Mouse (Mus musculus) frontal cortex, adult 2 months (tissue): Measurements from ENCODE around the gene Sgsm1. TPM values are rescaled to one million over a fixed set of nuclear protein-coding genes. Genes with fewer than 3 reads are reported as not detected.
"Not testable (repeated sequence)": the region's sequence is repeated elsewhere in the genome, so short reads cannot be mapped to it uniquely, and the experiment has no call there.

Source experiments
- DNase-seq, 2 experiments: peaks; one replicate each; pipeline ENCODE4 v3.0.0; 2022; ENCODE audit warnings: low spot score in 1 of 2; ENCODE audit errors: extremely low spot score in 1 of 2
- polyA plus RNA-seq: library from polyadenylated mRNA; depleted of rRNA; stranded (reverse); fragments of >200 nt; gene quantifications from 2 replicates; pipeline ENCODE4 v1.2.3, GENCODE M21; 2012; rRNA removed

Gene Sgsm1
- polyA plus RNA-seq: 66.4 and 69.8 TPM in 2 replicates

GRCm38 (mm10) chr5:113310377-113311003, at the start of gene Sgsm1:
Gene Sgsm1, minus strand, starts transcription at chr5:113310786.
- peak in 1 of 2 experiments; percentile 84 for DNase-seq

GRCm38 (mm10) chr5:113358833-113359232, 48.2 kb upstream of the Sgsm1 start:
- no peak for DNase-seq

GRCm38 (mm10) chr5:113357656-113358055, 47.1 kb upstream of the Sgsm1 start:
- DNase-seq: no peak

- no peak for DNase-seq
Observed at GRCm38 (mm10) chr5:113357186-113357585, 46.6 kb upstream of the Sgsm1 start, which contains the start of gene Aym1. Gene Aym1, plus strand, starts transcription at chr5:113357294.

- DNase-seq: peak; percentile 60 to 84
Observed at GRCm38 (mm10) chr5:113354311-113354710, 43.7 kb upstream of the Sgsm1 start.

GRCm38 (mm10) chr5:113352636-113353035, 42.0 kb upstream of the Sgsm1 start:
- DNase-seq: no peak

- DNase-seq: no peak
Observed at GRCm38 (mm10) chr5:113351768-113352167, 41.2 kb upstream of the Sgsm1 start.

GRCm38 (mm10) chr5:113349810-113350209, 39.2 kb upstream of the Sgsm1 start:
- DNase-seq: no peak

- no peak for DNase-seq
Observed at GRCm38 (mm10) chr5:113349226-113349625, 38.6 kb upstream of the Sgsm1 start.

GRCm38 (mm10) chr5:113348597-113348996, 38.0 kb upstream of the Sgsm1 start:
- DNase-seq: no peak

GRCm38 (mm10) chr5:113347593-113347992, 37.0 kb upstream of the Sgsm1 start:
- DNase-seq: no peak

- DNase-seq: not testable (repeated sequence)
Observed at GRCm38 (mm10) chr5:113346651-113347050, 36.1 kb upstream of the Sgsm1 start.

GRCm38 (mm10) chr5:113345781-113346180, 35.2 kb upstream of the Sgsm1 start:
- no peak for DNase-seq

GRCm38 (mm10) chr5:113344635-113345386, 34.2 kb upstream of the Sgsm1 start:
- peak; percentile 52 to 70 for DNase-seq

GRCm38 (mm10) chr5:113336281-113336680, 25.7 kb upstream of the Sgsm1 start:
- DNase-seq: no peak

GRCm38 (mm10) chr5:113335732-113336131, 25.1 kb upstream of the Sgsm1 start:
- no peak for DNase-seq

GRCm38 (mm10) chr5:113334621-113335530, 24.3 kb upstream of the Sgsm1 start:
- DNase-seq: no peak

- DNase-seq: no peak
Observed at GRCm38 (mm10) chr5:113332899-113333298, 22.3 kb upstream of the Sgsm1 start.

GRCm38 (mm10) chr5:113332239-113332638, 21.7 kb upstream of the Sgsm1 start:
- no peak for DNase-seq

GRCm38 (mm10) chr5:113330202-113330601, 19.6 kb upstream of the Sgsm1 start:
- no peak for DNase-seq

GRCm38 (mm10) chr5:113329463-113329862, 18.9 kb upstream of the Sgsm1 start:
- no peak for DNase-seq
